Mouse (Mus musculus) spleen, postnatal 10 days (tissue): ENCODE results near the gene Vegfc.

Experiments used
- DNase-seq, 2 experiments: peaks; one replicate each; pipeline ENCODE4 v3.0.0; 2021 to 2022; ENCODE audit warnings: low spot score in 2 of 2

The Vegfc gene

GRCm38 (mm10) chr8:54185927-54186326 lies 108.5 kb downstream of the Vegfc start:
- DNase-seq: no peak

GRCm38 (mm10) chr8:54216250-54216649 lies 138.8 kb downstream of the Vegfc start:
- no peak for DNase-seq

GRCm38 (mm10) chr8:54228801-54229204 lies 151.4 kb downstream of the Vegfc start:
- DNase-seq: no peak

DNA sequence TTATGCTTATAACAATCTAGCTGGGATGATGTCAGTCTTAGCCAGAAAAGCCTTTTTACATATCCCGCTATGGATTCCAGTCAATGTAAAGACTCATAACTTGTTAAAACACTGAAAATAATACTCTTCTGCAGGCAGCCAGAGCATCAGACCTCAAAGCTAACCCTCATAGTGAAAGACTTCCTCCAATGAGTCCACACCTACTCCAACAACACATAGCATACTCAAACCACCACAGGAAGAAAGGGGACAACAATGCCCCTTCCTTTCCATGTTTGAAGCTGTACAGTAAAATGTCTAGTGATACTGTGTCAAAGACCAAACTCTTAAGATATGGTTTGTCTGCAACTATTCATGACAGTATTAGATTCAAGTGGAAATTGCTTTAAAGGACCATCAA lies 153.2 kb downstream of the Vegfc start:
- no peak for DNase-seq

GRCm38 (mm10) chr8:54233316-54233715 lies 155.9 kb downstream of the Vegfc start:
- DNase-seq: no peak
